Mouse (Mus musculus) megakaryocyte, adult 5-6 weeks (primary cell): Measurements from ENCODE around the gene Tmem63a. TPM values are rescaled to one million over a fixed set of nuclear protein-coding genes. Genes with fewer than 3 reads are reported as not detected.
A peak's percentile ranks its signal among the peaks of the same experiment; 100 is the strongest.
"Not testable (repeated sequence)": the region's sequence is repeated elsewhere in the genome, so short reads cannot be mapped to it uniquely, and the experiment has no call there.

ENCODE experiments used
- ATAC-seq: 2 replicates; pipeline ENCODE4 v1.8.0; 2016; ENCODE audit warnings: mild to moderate bottlenecking, inconsistent platforms; ENCODE audit not compliant: poor library complexity, severe bottlenecking
- total RNA-seq, 2 experiments: library from RNA; stranded (forward) in 1 of 2; stranded (reverse) in 1 of 2; fragments of 153-499, 151-499 nt in 1 of 2; fragments of 221-1000, 200-1000 nt in 1 of 2; gene quantifications; 2 replicates each; pipeline versions ENCODE4 v1.2.3 to v1.2.4; 2015 to 2017

The Tmem63a gene
- total RNA-seq, 2 experiments from 2014 or later = 31.7 to 35.0 TPM

DNA sequence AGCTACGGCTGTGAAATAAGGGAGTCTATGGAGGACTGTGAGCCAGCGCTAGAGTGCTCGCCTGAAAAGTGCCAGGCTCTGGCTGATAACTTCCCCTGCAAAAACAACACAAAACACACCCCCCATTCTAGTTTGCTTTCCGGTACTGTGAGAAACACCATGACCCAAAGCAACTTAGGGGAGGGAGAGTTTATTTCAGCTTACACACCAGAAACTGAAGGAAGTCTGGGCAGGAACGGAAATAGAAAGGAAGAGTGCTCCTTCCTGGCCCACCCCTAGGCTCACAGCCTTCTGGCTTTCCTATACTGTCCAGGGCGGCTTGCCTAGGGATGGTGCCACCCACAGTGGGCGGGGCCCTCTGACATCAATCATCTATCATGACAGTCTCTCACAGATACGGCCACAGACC, 14.8 kb downstream of the Tmem63a start:
- ATAC-seq = no peak

DNA sequence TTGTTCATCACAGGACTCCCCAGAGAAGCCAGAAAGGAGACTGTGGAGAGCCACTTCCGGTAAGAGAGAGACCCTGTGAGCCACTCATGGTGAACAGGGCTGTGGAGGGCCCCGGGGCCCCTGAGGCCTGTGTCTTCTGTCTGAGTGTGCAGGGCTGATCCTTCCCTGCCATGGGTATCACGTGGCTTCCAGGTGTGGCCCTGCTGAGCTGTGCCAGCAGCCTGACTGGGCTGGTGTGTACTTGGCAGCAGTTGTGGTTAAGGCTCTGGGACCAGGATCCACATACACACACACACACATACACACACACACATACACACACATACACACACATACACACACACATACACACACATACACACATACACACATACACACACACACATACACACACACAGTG, 15.8 kb downstream of the Tmem63a start:
- ATAC-seq = no peak

DNA sequence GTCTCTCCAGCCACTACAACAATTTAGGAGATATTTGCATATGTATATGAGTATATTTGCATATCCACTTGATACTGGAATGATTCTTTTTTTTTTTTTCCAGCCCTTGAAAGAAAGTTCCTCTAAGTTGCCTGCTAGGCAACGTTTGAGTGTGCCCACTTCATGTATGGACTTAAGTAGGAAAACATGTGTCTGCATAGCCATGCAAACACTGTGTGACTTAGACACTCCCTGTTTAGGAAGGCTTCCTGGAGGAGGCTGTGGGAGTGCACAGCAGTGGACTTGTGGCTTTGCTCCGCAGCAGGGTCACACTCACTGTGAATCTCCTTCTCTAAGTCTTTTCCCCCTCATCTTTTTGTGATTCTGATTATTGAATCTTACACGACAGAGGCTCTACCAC, 16.7 kb downstream of the Tmem63a start:
- ATAC-seq = no peak

DNA sequence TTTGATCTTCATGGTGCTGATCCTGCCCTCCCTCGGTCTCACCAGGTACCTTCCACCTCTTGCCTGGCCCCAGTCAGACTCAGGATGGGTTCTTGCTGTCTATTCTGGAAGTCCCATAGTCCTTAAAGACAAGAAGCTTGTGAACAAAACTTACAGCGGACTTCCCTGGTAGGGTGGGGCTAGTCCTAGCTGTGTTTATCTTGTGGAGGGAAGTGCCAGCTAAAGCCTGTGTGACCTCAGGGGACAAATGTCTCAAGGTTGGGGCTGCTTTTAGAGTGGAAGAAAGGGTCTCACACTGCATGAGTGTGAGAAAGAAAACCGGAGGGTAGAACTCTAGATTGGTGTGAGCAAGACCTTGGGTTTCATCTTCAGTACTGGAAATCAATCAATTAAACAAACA, 23.6 kb downstream of the Tmem63a start:
- no peak for ATAC-seq

DNA sequence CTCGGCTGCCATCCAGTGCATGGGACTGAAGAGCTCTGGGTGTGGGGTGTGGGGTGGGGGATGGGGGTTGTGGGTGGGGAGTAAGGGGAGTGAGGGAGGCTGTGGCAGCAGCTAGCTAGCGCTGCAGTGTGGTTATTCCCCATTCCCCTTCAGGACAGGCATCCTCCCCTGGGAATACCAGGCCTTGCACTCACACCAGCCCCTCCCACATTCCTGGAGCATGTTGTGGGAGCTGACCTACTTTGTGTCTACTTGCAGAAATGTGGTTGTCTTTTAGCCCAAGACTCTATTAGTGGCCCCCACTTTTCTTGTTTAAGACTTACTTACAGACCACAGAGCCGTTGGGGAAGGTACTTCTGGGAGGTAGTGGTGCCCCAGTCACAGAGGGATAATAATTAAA, 24.4 kb downstream of the Tmem63a start:
- no peak for ATAC-seq

DNA sequence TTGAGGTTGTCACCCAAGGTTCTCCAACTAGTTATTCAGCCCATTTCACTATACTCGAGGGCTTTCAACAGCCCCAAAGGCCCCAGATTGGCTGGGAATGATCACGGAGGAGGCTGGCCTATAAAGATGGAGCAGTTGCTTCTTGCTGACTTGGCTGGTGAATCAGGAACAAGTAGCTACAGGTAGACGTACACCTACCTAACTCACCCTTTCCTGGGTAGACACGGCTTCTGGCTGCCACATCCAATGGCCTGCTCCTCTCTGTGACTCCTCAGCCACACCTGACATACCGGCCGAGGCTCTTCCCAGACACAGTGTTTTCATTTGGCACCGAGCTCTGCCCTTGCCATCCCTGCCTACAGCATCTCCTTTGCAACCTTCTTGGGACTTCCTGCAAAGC, 25.1 kb downstream of the Tmem63a start:
- no peak for ATAC-seq

DNA sequence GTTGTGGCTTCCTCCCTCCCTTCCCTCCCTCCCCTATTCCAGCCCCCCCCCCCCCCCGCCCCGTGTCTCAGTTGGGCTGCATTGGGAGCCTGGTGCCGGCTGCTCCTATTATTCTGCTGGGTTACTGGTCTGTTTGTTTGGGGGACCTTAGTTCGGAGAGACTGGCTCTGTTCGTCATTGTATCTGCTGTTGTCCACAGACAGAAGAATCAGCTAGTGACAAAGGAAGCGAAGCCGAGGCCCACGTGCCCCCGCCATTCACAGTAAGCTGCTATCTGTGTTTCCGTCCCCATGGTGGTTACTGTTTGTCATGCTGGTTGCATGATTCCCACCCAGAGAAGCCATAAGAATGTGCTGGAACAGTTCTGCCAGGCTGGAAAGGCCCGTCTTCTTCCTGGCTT, 30.8 kb downstream of the Tmem63a start:
- no peak for ATAC-seq

DNA sequence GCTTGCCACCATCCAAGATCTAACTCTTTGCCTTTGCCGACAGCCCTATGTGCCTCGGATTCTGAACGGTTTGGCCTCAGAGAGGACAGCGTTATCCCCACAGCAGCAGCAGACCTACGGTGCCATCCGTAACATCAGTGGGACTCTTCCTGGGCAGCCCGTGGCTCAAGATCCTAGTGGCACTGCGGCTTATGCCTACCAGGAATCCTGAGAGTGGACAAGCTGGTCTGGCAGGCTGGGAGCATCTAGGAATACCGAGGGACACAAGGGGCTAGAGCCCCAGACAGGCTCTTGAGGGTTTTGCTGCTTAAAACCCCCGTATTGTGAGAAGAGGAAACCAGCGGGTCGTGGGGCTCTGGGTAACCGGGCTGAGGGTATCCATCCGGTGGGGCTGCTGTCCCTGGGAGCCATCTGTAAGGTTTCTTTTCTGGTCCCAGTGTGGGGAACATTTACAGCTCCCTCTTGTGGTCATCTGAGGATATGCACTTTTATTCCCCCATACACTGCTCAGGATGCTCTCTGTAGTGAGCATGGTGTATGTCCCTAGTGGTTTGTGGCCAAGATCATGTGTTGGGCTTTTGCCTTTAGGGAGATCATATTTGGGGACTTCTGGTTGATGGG, 32.1 kb downstream of the Tmem63a start:
- ATAC-seq = peak; percentile 79

DNA sequence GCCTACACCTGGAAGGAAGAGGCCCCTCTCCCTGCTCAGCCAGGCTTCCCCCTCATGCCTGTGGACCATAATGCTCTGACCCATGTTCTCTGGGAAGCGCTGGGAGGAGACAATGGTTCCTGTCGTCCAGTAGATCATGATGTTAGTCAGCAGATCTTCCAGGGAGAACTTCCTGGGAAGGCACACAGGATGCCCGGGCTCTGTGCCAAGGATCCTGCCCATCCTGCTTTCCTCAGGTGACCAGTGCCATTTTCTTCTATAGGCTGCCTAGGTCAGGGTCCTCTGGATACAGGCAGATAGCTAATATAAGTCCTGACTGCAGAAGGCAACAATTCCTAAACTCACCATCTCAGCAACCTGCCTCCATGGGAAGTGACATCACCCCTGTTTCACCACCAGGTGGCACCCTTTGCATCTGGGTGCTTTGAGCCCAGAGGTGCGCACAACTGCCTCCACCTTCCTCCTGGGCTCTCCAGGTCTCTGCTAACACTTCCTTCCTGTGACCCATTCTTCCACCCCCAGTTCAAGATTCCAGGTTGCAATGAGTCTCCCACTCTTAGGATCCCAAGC, 34.1 kb downstream of the Tmem63a start:
- ATAC-seq = peak; percentile 71

DNA sequence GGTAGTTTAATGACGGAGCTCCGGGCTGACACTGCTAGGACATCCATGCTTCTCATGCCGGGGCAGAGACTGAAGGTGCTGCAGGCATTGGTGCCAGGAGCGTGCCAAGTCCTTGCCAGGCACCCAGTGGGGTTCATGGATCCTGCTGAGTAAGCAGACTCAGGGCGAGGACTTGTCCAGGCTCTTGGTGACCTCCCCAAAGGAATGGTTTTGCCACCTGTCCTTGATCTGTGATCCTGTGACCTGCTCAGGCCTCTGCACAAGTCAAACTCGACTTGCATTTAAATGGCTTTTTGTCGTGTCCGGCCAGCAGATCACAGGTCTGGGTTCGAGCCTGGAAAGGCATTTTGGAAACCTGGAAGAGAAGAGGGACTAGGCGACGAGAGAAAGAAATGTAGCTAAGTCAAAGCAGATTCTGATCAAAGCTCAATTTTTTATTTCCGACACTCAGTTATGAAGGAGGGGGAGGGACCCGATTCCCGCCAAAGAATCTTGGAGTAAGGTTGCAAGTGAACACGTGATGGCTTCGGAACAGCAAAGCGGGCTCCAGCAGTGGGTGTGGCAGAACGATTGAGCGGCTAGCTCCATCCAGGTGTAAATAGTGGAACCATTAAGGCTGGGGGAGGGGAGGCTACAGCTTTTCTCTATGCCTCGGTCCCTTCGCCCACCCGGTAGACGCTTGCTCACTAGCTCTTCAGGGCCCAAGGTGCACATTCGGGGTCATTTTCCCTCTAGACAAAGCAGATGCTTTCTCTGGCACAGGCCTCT, 37.5 kb downstream of the Tmem63a start:
- no peak for ATAC-seq

DNA sequence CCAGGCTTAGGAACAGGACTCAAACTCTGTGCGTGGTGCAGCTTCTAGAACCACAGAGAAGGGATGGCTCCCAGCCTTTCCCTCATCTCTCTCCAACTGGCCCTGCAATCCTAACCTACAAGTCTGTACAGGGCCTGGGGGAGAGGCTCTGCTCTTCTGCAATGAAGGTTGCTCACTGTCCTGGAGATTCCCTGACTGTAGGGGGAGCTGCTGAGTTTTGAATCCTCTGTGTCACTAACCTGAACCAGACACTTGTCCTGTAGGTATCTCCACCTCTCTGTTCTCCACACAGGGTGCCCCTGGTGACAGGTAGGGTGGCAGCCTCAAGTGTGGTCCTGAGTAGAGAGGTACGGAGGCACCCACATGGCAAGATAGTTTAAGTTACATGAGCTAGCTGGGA, 38.3 kb downstream of the Tmem63a start:
- peak; percentile 35; the same call in 1 of the 2 replicates for ATAC-seq

DNA sequence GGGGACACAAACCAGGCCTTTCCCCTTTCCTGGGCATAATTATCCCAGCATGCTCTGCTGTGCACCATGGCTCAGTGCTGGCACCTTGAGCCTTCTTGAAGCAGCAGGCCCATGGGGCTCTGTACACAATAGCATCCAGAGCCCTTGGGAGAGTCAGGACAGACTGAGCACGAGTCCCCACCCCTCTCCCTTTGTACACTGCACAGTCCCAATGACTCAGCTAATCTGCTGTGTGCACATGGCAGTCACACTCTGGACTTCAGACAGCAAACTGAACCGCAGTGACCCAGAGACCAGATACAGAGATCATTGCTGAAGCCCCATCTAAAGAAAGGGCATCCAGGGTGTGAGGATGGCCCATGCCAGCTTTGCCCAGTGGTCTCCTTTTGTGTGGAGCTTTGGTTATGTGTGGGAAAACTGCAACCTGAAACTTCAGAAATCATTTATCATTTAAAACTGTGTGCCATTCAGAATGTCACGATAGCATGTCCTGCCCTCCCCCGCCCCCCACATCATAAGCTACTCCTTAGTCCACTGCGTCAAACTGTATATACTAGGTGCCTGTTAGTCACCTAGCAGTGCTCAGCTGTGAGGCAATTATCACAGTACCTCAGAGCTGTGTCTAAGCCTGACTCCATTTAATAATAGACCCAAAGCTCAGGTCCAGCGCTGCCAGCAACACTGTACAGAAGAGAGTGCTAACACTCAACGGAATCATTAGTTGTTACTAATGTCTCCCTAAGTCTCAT, 39.3 kb downstream of the Tmem63a start:
- ATAC-seq = not testable (repeated sequence)

DNA sequence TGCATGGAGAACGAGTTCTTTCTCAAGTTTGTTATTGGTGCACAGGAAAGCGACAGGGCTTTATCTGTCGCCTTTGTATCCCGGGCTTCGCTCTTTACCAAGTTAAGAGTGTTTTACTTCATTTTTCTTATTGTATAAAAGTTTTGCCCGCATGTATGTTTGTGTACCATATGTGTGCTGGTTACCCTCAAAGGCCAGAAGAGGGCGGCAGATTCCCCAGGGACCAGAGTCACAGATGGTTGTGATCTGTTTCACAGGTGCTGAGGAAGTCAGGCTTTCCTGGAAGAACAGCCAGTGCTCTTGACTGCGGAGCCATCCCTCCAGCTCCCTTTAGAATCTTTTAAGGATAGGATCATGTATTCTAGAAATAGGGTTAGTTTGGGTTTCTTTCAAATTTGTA, 44.6 kb downstream of the Tmem63a start:
- ATAC-seq = no peak

DNA sequence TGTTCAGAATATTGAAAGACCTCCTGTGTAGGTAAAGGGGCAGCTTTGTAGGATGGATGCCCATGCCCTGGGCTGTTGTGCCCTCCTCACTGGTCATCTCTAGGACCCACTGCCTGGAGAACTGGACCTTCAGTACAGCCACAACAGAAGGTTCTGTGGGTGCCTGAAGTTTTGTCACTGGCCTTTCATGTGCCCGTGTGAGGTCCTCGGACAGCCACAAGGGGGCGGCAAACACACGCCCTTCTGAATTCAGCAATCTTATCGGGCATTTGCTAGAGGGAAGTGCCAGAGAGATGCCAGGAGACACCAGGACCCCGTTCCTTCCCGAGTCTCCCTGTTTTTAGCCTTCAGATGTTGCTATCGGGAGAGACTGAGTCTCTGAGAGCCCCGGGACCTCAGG, 45.6 kb downstream of the Tmem63a start:
- peak; percentile 92 for ATAC-seq

DNA sequence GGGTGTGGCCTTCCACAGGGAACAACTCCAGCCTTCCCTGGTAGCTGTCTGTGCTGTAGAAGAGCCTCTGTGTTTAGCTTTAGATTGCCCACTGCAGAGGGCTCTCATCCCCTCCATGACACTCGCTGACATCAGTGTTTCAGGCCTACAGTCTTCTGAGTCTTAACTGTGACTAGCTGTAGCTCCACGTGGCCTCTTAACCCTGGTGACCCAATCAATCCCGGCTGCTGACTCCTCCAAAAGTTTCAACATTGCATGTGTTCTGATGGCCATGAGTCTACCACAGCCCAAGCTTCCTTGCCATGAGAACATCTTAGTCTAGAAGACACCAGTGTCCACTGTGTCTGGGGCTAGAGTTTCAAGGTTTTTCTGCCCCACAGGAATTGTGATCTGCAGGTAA, 48.5 kb downstream of the Tmem63a start:
- no peak for ATAC-seq

DNA sequence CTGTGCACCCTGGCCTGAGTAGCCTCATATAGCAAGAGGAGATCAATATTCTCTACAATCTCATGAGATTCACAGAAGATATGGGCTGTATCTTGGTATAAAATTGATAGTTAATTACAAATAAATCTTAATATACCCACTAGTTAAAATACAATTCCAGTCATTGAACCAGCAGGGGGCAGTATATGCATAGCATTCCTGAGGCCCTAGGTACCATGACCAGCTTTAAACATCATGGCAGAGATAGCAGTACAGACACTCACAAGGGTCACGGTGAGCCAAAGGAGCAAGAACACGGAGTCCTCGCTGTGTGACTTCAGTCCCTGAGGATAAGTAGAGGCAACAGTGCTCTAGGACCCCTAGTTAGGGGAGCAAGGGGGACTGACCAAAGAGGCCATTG, 50.0 kb downstream of the Tmem63a start:
- no peak for ATAC-seq

DNA sequence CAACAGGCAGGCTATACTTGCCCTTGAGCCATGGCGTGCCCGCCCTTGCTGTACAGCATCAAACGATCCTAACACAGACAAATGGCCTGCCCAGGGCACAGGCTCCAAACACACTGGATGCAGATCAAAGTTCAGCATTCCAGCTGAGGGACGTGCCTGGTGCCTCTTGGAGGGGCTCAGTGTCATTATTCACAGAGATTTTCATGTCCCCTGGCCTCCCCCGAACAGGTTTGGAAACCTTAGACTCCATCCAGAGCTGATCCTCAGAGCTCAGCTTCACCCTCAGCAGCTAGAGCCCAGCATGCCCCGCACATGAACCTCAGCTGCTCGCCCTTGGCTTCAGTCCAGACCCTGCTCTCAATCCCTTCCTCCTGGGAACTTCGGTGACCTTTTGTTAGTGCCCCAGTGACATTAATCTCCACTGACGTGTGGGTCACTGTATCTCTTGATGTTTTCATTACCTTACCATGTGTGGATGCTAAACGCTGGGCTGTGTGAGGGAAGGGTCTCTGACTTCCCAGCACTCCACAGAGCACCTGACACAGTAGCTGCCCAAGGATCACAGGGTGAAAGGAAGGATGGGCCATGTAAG, 58.5 kb downstream of the Tmem63a start:
- no peak for ATAC-seq

DNA sequence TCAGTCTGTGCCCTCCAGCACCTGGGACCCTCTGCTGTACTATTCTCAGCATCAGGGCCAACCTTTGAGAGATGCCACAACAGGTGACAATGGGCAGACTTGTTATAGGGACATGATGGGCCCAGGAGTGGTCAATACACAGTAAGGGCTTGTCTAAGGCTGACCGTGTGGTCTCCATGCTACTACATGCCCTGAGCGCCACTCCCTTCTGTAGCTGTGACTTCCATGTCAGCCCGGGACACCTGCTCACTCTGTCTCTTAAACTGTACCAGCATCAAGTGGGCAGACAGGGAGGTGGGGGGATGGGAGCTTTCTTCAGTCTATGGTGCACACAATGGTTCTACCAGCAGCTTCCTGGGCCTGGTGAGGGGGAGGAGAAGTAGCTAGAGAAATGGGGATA, 59.1 kb downstream of the Tmem63a start:
- ATAC-seq = no peak

DNA sequence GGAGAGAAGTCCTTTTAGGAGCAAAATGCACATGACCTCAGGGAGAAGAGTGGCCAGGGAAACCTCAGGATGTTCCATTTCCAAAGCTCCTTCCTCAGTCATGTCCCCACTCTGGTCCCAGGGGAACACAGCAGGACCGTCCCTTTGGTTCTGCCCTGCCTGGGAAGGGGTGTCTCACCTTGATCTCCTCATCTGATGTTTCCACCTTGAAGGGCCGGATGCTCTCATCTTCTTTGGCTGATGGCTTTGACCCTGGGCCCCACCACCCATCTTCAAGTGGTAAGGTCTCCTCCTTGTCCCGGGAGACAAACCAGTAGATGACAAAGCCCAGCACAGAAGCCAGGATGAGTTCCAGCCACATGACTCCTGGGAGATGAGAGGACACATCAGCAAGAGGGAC, 59.5 kb downstream of the Tmem63a start:
- ATAC-seq = no peak

DNA sequence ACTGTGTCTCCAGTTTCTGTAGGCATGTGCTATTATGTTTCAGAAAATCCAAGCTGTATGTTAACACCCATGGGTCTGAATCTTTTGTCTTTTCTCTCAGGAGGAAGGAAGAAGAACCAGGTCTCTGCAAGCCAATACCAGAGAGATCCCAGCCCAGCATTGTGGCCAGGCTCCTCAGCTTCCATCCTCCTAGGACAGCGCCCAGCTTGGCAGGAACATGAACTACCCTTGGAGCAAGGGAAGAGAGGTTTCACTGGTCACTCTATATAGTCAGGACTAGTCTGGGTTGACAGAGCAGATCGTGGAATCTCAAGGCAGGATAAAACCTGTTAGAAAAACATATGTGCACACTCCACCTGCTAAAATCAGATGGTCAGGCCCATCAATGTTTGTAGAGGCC, 61.6 kb downstream of the Tmem63a start:
- no peak for ATAC-seq

DNA sequence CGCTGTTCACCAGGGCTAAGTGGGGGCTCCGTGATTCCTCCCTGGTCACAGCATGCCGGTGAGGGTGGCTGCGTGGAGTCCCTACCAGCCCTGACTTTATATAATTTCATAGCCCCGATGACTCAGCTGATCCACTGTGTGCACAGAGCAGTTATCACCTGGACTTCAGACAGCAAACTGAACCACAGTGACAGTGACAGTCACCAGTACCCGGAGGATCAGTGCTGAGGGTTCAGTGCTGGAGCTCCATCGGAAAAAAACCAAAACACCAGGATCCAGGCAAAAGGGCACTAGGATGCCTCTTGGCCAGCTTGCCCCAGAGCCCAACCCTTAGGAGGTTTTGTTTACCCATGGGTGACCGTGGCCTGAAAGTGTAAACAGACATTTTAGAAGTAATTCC, 63.2 kb downstream of the Tmem63a start:
- ATAC-seq = no peak
